Mouse (Mus musculus) skeletal muscle tissue, adult 2 months (tissue): ENCODE results near the gene Slc25a11.

ENCODE experiments used
- DNase-seq: peaks from one replicate; pipeline ENCODE4 v3.0.0-alpha.2; 2012; ENCODE audit warnings: low read depth, low spot score

Slc25a11 gene

DNA sequence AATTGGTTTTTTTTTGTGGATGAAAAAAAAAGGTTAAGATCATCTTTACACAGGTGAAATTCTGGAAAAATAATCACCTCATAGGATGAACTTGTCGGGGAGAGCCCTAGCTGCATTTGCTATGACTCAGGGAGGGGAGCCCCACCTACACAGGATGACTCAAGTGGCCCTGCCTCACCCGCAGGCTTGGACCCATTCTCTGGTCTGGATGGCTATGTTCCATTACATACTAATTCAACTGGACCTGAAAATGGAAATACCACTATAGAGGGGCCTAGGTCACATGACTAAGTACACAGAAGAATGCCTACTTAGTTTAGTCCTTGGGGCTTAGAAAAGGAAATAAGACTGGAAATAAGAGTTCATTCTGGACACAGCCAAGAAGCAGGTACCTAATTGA is 4.1 kb upstream of the Slc25a11 start:
- DNase-seq, result no peak

GRCm38 (mm10) chr11:70650322-70651175 is 3.3 kb upstream of the Slc25a11 start:
- no peak for DNase-seq

- DNase-seq, result no peak
These were observed 2.0 kb upstream of the Slc25a11 start for GRCm38 (mm10) chr11:70649185-70649734.

DNA sequence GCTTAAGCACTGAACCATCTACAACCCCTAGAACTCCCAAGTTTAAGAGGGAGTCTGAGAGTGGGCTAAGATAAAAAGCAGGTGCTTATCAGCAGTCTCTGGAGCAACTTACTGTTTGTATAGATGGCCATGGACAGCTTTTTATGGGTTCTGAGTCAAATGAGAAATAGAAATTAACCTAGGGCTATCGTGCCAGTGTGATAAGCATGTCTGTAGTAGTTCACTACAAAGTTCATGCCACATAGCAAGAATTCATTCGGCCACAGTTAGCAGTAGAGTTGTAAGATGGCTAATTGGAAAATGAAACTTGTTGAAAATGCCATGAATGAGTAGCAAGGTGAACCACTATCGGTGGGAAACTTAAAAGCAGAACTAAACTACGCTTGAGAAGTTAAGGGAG is 1.2 kb upstream of the Slc25a11 start:
- DNase-seq, result no peak

- no peak for DNase-seq
These were observed 589 bp upstream of the Slc25a11 start for GRCm38 (mm10) chr11:70647716-70648420.

DNA sequence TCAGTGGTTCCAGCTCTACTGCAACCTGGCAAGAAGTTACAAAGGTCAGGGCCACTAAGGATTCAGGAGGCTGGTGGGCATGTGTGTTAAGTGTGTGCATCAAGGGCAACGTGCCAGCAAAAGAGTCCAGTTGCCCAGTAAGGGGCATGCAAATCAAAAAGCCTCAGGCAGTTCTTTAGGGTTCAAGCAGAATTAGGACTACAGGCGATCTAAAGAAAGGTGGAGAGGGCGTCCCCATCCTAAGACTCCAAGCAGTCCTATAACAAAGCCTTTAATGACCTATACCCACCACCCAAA is 1.1 kb downstream of the Slc25a11 start:
- DNase-seq, result no peak

- no peak for DNase-seq
These were observed 1.6 kb downstream of the Slc25a11 start for GRCm38 (mm10) chr11:70645461-70646258.

GRCm38 (mm10) chr11:70644564-70645103 is 2.6 kb downstream of the Slc25a11 start:
- DNase-seq, result no peak

DNA sequence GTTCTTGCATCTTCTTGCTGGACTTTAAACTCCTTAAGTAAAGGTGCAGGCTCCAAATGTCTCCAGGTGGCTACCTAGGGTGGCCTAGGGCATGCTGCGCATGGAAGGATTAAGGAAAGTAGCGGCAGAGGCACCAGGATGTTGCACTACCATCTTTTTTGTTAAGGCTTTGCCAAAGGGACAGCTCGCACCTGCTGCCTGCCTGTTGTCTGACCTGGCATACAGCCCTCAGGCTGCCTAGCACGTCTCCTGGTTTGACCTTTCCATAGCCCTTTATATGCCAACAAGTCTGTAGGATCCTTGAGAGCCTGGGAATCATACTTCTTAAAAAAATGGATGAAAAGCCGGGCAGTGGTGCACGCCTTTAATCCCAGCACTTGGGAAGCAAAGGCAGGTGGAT is 4.2 kb downstream of the Slc25a11 start:
- no peak for DNase-seq

GRCm38 (mm10) chr11:70641241-70641640 is 6.0 kb downstream of the Slc25a11 start:
- no peak for DNase-seq

- no peak for DNase-seq
These were observed 7.3 kb downstream of the Slc25a11 start for GRCm38 (mm10) chr11:70639976-70640375.

DNA sequence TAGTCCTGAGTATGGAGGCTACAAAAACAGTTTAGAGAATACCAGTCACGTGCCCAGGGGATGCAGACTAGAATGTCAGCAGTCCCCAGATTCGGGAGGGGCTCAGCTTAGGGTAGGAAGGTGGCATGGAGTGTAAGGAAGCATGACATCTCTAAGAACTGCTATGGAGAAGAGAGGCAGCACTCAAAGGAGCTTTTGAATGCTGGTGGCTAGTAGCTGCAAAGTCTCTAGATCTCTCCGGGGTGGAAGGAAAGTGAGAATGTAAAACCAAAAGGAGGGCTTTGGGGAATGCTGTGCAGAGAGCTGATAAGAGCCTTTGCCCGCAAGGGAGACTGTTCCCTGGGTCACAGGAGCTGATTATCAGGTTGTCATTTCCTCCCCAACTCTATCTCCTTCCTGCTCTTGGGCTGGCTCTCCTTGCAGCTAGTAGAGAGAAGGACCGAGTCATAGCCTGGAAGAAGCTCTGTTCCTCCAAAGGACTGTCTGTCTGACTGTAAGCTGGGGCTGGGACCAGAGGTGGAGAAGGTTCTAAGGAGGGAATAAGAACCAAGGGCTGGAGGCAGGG is 8.5 kb downstream of the Slc25a11 start, which contains the start of gene Gp1ba:
TSS of gene Gp1ba (plus strand) at position 409 of the 565 bp plus-strand sequence.
- no peak for DNase-seq

DNA sequence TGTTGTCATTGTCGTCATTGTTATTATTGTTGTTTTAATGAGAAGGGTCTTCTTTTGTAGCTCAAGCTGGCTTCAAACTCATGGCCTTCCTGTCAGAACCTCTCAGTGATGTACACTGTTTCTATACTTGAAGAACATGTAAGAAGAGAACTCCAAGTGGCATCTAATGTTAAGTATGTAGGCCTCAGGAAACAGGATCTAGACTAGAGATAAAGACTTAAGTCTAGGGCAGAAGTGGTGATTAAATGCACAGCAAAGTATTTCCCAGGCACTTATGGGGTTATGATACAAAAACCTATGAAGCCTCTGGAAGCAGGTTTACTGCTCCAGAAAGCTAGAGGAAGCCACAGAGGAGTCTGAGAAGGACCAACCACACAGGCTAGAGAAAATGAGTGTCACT is 9.0 kb downstream of the Slc25a11 start:
- no peak for DNase-seq

DNA sequence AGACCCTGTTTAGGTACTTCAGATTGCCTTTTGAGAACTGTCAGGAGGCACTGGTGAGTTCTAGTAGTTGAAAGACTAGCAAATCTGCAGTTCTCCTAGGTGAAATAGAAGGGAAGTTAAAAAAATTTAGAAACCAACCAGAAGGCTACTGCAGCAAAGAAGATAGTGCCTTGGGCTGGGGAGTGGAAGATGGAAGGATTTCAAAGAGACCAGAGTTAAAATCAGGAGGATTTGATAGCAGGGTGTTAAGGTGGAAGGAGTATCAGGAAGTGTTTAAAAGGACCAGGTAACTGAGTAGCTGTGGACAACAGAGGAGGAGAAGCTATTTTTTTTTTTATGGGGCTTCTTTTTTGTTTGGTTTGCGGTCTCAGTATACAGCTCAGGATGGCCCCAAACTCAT is 9.5 kb downstream of the Slc25a11 start:
- DNase-seq, result no peak

DNA sequence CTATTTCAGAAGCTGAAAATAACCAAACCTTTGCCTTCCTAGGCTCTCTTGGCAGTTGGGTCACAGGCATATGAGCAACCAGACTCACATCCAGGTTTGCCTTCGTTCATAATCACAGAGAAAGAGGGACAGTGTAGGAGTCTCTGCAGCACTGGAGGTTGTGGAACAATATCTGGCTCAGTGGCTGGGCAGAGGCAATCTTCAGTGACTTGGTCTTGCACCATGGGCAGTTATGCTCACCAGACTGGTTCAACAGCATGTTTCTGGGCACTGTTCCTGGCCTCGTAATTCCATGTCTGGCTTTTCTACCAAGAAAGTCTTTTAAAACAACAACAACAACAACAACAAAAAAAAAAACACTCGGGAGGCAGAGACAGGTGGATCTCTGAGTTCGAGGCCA is 11.7 kb downstream of the Slc25a11 start:
- DNase-seq, result no peak

DNA sequence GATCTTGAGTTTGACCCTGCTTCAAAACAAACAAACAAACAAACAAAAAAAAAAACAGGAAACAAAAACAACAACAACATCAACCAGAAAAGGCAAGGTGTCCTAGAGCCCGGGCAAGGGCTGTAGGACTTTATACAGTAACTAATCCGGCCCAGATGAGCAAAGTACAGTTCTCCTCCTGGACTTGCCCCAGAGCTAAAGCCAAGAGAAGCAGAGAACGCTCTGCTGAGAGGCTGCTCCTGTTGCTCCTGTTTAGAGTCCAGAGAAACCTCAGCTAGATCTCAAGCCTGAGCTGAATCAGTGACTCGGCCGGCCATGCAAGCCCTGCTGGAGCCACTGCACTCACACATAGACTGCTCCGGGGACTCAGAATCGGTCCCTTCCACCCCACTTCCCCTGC is 17.1 kb downstream of the Slc25a11 start:
- DNase-seq, result no peak

DNA sequence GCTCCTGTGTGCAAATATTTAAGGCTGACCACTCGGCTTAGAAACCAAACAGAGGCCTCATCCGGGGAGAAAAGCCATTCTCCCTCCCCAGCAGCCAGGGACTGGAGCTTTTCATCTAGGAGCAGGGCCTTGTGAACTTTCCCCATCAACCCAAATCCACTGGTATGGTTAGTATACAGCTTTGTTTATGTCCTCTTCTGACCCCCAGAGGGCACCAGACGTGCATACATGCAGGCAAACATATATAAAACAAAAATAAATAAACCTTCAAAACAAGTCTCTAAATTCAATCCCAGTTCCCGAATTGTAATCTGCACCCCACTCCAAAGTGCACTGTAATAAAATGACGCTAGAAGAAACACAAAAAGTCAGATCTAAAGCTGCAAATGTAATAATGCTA is 17.7 kb downstream of the Slc25a11 start:
- DNase-seq, result no peak

- no peak for DNase-seq
These were observed 18.8 kb downstream of the Slc25a11 start for GRCm38 (mm10) chr11:70628431-70628830.

DNA sequence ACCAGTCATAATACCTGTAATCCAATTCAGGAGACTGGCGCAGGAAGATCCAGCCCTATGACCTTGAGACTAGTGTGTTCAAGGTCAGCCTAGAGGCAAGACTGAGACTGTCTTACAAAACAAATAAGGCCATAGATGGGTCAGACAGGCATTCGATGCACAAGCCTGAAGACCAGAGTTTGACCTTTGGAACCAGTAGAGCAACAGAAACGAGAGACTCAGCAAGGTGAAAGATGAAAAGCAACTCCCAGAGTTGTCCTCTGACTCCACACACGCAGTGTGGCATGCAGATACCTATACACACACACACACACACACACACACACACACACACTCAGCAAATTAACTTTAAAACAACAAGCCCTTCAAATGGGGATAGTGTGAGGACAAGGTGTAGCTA is 20.4 kb downstream of the Slc25a11 start:
- no peak for DNase-seq

DNA sequence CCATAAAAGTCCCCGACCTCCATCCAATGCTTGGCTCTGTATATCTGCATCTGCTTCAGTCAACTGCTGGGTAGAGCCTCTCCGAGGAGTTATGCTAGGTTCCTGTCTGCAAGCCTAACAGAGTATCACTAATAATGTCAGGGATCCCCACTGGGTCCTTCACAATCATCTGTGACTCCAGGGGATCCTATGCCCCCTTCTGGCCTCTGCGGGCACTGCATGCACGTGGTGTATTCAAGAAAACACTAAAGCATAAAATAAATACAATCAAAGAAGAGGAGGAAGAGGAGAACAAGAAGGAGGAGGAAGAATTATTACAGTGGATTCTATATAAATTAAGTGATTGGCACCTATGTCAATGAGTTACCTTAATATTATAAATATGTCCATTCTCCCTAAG is 21.8 kb downstream of the Slc25a11 start:
- DNase-seq, result no peak

DNA sequence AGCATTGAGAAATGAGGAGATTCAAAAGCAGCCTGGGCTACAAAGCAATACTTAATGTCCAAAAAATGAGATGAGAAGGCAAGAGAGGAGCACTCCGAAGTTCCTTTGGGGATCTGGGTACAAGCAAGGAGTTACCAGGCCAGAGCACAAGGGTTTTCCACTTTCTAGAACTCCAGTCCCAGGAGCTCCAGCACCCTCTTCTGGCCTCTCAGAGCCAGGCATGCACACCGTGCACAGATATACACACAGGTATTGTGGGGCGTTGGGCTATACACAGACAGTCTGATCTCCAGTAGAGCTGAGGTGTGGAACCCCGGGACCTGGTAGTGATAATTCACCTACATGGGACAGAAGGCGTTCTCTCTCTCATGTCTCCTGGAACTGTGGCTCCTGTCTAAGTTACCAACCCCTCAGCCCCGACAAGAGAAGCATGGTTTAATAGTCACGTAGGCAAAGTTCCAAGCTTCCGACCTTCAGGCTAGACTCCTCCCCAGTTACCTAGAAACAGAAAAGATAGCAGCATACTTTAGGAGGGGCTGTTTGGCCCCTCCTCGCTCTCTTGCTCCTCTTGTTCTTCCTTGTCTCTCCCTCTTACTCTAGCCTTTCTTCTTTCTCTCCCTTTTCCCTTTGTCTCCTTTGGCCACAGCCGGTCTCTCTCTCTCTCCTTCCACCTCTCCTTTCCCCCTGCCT is 24.1 kb downstream of the Slc25a11 start:
- no peak for DNase-seq
